Mouse (Mus musculus): ENCODE measurements around the gene Rgl1. TPM values are rescaled to one million over a fixed set of nuclear protein-coding genes. Genes with fewer than 3 reads are reported as not detected.

Rgl1 gene
- polyA plus RNA-seq, 1 experiment = 7.6 TPM

DNA sequence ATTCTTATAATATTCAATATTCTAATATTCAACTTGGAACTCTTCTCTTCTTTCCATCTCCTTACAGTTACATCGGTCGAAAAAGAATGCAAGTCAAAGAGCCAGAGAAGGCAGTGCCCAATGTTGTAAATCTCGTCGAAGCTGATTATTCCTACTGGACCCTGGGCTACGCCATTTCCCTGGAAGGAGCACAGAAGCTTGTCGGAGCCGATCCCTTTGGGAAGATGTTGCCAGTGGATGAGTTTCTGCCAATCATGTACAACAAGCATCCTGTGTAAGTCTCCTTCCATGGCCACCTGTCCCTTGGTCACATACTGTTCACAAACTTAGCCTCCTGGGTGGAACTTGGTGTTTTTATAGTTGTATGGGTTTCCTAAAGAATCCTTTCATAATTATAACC is 259.4 kb downstream of the Rgl1 start:
- no peaks in the 10 kb centered on the region for H3K79me3 ChIP-seq (ENCODE audit: low read depth)
- no peaks in the 10 kb centered on the region for H3K79me2 ChIP-seq (ENCODE audit: control insufficient read depth, insufficient read depth)
- no peaks in the 10 kb centered on the region for H3K36me3 ChIP-seq (ENCODE audit: control insufficient read depth, insufficient read depth)
- TF ChIP-seq MAX (IDR thresholded peaks at IDR 0.05) = no peak
- no peak for TF ChIP-seq MYOG (IDR thresholded peaks at IDR 0.05; ENCODE audit: control insufficient read depth, extremely low read depth, insufficient read length)
- TF ChIP-seq CEBPB (IDR thresholded peaks at IDR 0.05; ENCODE audit: low read depth) = no peak
- TF ChIP-seq MYOD1 (IDR thresholded peaks at IDR 0.05; ENCODE audit: control insufficient read depth, insufficient read length, low read depth) = no peak
- TF ChIP-seq CTCF (IDR thresholded peaks at IDR 0.05; ENCODE audit: control insufficient read depth, insufficient read depth, insufficient read length) = no peak
- no peak for TF ChIP-seq FOSL1 (IDR thresholded peaks at IDR 0.05; ENCODE audit: insufficient read depth, low read length, poor library complexity, severe bottlenecking)
- TF ChIP-seq USF1 (IDR thresholded peaks at IDR 0.05; ENCODE audit: low read depth) = no peak
- no peak overlapping the region for H3K4me3 ChIP-seq (ENCODE audit: insufficient read depth, poor library complexity, severe bottlenecking)
- H3ac ChIP-seq (ENCODE audit: control insufficient read depth, insufficient read length, low read depth) = no peak overlapping the region
- peaks cover 5% of the 10 kb centered on the region for H3K27me3 ChIP-seq (ENCODE audit: control insufficient read depth, insufficient read depth, insufficient read length)

GRCm38 (mm10) chr1:152506175-152506574 is 260.0 kb downstream of the Rgl1 start:
- H3ac ChIP-seq (ENCODE audit: control insufficient read depth, insufficient read length, low read depth) = no peak overlapping the region
- no peaks in the 10 kb centered on the region for H3K79me3 ChIP-seq (ENCODE audit: low read depth)
- no peak overlapping the region for H3K4me3 ChIP-seq (ENCODE audit: insufficient read depth, poor library complexity, severe bottlenecking)
- TF ChIP-seq CTCF (IDR thresholded peaks at IDR 0.05; ENCODE audit: control insufficient read depth, insufficient read depth, insufficient read length) (no peak), FOSL1 (IDR thresholded peaks at IDR 0.05; ENCODE audit: insufficient read depth, low read length, poor library complexity, severe bottlenecking) (no peak), MYOG (IDR thresholded peaks at IDR 0.05; ENCODE audit: control insufficient read depth, extremely low read depth, insufficient read length) (no peak), MYOD1 (IDR thresholded peaks at IDR 0.05; ENCODE audit: control insufficient read depth, insufficient read length, low read depth) (no peak), MAX (IDR thresholded peaks at IDR 0.05) (no peak), CEBPB (IDR thresholded peaks at IDR 0.05; ENCODE audit: low read depth) (no peak), USF1 (IDR thresholded peaks at IDR 0.05; ENCODE audit: low read depth) (no peak)
- H3K79me2 ChIP-seq (ENCODE audit: control insufficient read depth, insufficient read depth) = no peaks in the 10 kb centered on the region
- peaks cover 5% of the 10 kb centered on the region for H3K27me3 ChIP-seq (ENCODE audit: control insufficient read depth, insufficient read depth, insufficient read length)
- no peaks in the 10 kb centered on the region for H3K36me3 ChIP-seq (ENCODE audit: control insufficient read depth, insufficient read depth)

- H3K4me3 ChIP-seq (ENCODE audit: insufficient read depth, poor library complexity, severe bottlenecking) = no peak overlapping the region
- no peaks in the 10 kb centered on the region for H3K79me2 ChIP-seq (ENCODE audit: control insufficient read depth, insufficient read depth)
- no peak overlapping the region for H3ac ChIP-seq (ENCODE audit: control insufficient read depth, insufficient read length, low read depth)
- TF ChIP-seq MAX (IDR thresholded peaks at IDR 0.05) (no peak), USF1 (IDR thresholded peaks at IDR 0.05; ENCODE audit: low read depth) (no peak), CTCF (IDR thresholded peaks at IDR 0.05; ENCODE audit: control insufficient read depth, insufficient read depth, insufficient read length) (no peak), MYOG (IDR thresholded peaks at IDR 0.05; ENCODE audit: control insufficient read depth, extremely low read depth, insufficient read length) (no peak), MYOD1 (IDR thresholded peaks at IDR 0.05; ENCODE audit: control insufficient read depth, insufficient read length, low read depth) (no peak), CEBPB (IDR thresholded peaks at IDR 0.05; ENCODE audit: low read depth) (no peak), FOSL1 (IDR thresholded peaks at IDR 0.05; ENCODE audit: insufficient read depth, low read length, poor library complexity, severe bottlenecking) (no peak)
- no peaks in the 10 kb centered on the region for H3K79me3 ChIP-seq (ENCODE audit: low read depth)
- H3K27me3 ChIP-seq (ENCODE audit: control insufficient read depth, insufficient read depth, insufficient read length) = no peaks in the 10 kb centered on the region
- H3K36me3 ChIP-seq (ENCODE audit: control insufficient read depth, insufficient read depth) = no peaks in the 10 kb centered on the region
These were observed 266.3 kb downstream of the Rgl1 start for GRCm38 (mm10) chr1:152499802-152500201.

GRCm38 (mm10) chr1:152497581-152497980 is 268.6 kb downstream of the Rgl1 start:
- Histone ChIP-seq H3K27me3 (ENCODE audit: control insufficient read depth, insufficient read depth, insufficient read length) (no peaks in the 10 kb centered on the region), H3K4me3 (ENCODE audit: insufficient read depth, poor library complexity, severe bottlenecking) (no peak overlapping the region), H3ac (ENCODE audit: control insufficient read depth, insufficient read length, low read depth) (no peak overlapping the region), H3K79me2 (ENCODE audit: control insufficient read depth, insufficient read depth) (no peaks in the 10 kb centered on the region), H3K79me3 (ENCODE audit: low read depth) (no peaks in the 10 kb centered on the region), H3K36me3 (ENCODE audit: control insufficient read depth, insufficient read depth) (no peaks in the 10 kb centered on the region)
- TF ChIP-seq CEBPB (IDR thresholded peaks at IDR 0.05; ENCODE audit: low read depth) = no peak
- no peak for TF ChIP-seq MYOG (IDR thresholded peaks at IDR 0.05; ENCODE audit: control insufficient read depth, extremely low read depth, insufficient read length)
- no peak for TF ChIP-seq CTCF (IDR thresholded peaks at IDR 0.05; ENCODE audit: control insufficient read depth, insufficient read depth, insufficient read length)

DNA sequence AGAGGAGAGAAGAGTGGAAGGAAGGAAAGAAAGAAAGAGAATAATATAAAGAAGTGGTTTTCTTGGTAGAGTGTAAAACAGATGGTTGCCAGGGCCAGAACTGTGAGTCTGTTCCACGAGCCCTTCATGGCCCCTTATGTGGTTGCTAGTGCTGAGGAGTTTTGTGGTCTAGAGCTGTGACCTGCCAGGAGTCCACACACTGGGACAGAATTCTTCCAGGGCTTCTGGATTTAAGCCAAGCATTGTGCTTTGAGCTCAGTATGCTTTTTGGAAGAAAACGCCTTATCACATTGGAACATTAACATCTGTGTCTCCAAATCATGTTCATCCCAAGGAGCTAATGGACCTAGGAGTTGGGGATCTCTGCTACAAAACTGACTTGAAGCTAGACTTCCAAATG is 269.3 kb downstream of the Rgl1 start:
- TF ChIP-seq MAX (IDR thresholded peaks at IDR 0.05) = no peak
- TF ChIP-seq CEBPB (IDR thresholded peaks at IDR 0.05; ENCODE audit: low read depth) = no peak
- no peak for TF ChIP-seq CTCF (IDR thresholded peaks at IDR 0.05; ENCODE audit: control insufficient read depth, insufficient read depth, insufficient read length)
- TF ChIP-seq MYOG (IDR thresholded peaks at IDR 0.05; ENCODE audit: control insufficient read depth, extremely low read depth, insufficient read length) = no peak
- TF ChIP-seq MYOD1 (IDR thresholded peaks at IDR 0.05; ENCODE audit: control insufficient read depth, insufficient read length, low read depth) = no peak
- TF ChIP-seq USF1 (IDR thresholded peaks at IDR 0.05; ENCODE audit: low read depth) = no peak

GRCm38 (mm10) chr1:152492258-152492657 is 273.9 kb downstream of the Rgl1 start:
- no peak for TF ChIP-seq USF1 (IDR thresholded peaks at IDR 0.05; ENCODE audit: low read depth)
- no peak for TF ChIP-seq CTCF (IDR thresholded peaks at IDR 0.05; ENCODE audit: control insufficient read depth, insufficient read depth, insufficient read length)
- TF ChIP-seq MYOD1 (IDR thresholded peaks at IDR 0.05; ENCODE audit: control insufficient read depth, insufficient read length, low read depth) = no peak
- TF ChIP-seq FOSL1 (IDR thresholded peaks at IDR 0.05; ENCODE audit: insufficient read depth, low read length, poor library complexity, severe bottlenecking) = no peak
- no peak for TF ChIP-seq MYOG (IDR thresholded peaks at IDR 0.05; ENCODE audit: control insufficient read depth, extremely low read depth, insufficient read length)
- TF ChIP-seq CEBPB (IDR thresholded peaks at IDR 0.05; ENCODE audit: low read depth) = no peak
- no peak for TF ChIP-seq MAX (IDR thresholded peaks at IDR 0.05)
- Histone ChIP-seq H3K4me3 (ENCODE audit: insufficient read depth, poor library complexity, severe bottlenecking) (no peak overlapping the region), H3K79me3 (ENCODE audit: low read depth) (no peaks in the 10 kb centered on the region), H3ac (ENCODE audit: control insufficient read depth, insufficient read length, low read depth) (no peak overlapping the region), H3K27me3 (ENCODE audit: control insufficient read depth, insufficient read depth, insufficient read length) (no peaks in the 10 kb centered on the region), H3K79me2 (ENCODE audit: control insufficient read depth, insufficient read depth) (no peaks in the 10 kb centered on the region), H3K36me3 (ENCODE audit: control insufficient read depth, insufficient read depth) (no peaks in the 10 kb centered on the region)

More for the DNA sequence above, 269.3 kb downstream of the Rgl1 start:
- Histone ChIP-seq H3K27me3 (ENCODE audit: control insufficient read depth, insufficient read depth, insufficient read length) (no peaks in the 10 kb centered on the region), H3K4me3 (ENCODE audit: insufficient read depth, poor library complexity, severe bottlenecking) (no peak overlapping the region), H3K79me3 (ENCODE audit: low read depth) (no peaks in the 10 kb centered on the region), H3K79me2 (ENCODE audit: control insufficient read depth, insufficient read depth) (no peaks in the 10 kb centered on the region), H3K36me3 (ENCODE audit: control insufficient read depth, insufficient read depth) (no peaks in the 10 kb centered on the region), H3ac (ENCODE audit: control insufficient read depth, insufficient read length, low read depth) (no peak overlapping the region)
